Comparison of ENCODE assay signal across 26 mouse cellular contexts in the genomic region with DNA sequence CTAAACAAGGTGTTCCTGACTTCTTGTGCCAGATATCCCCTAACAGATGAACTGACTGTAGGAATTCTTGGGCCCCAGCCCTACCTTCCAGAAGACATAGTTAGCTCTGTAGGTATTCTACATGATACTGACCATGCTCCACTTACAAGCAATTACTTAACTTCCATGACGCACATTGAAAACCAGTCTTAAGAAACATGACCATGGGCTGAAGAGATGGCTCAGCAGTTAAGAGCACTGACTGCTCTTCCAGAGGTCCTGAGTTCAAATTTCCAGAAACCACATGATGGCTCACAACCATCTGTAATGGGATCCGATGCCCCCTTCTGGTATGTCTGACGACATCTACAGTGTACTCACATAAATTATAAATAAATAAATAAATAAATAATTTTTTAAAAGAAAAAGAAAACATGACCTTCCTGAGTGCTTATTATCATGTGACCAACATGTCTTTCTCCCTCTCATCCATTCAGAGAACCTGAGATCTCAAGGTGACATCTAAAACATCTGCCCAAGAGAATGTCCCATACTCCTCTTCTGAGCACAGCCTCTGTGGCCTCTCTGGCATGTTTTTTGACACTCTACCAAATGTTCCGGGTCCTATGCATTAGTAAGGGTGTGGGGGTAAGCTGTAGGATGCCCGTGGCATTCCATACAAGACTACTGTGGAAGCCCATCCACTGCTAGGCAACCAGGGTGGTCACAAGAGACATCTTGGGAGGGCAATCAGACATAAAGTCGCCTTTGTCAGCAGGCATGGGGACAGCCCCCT. TPM values are rescaled to one million over a fixed set of nuclear protein-coding genes. Genes with fewer than 3 reads are reported as not detected.
DNase-seq lines count a peak whose midpoint lies in the region; ATAC-seq lines count a peak whose summit lies in the region.
"Had no signal": no experiment of that assay in that cellular context is flagged by ENCODE, and none has a peak within 500 bp of the region (broad histone marks: within the 10 kb centered on the region; RNA-seq: fewer than 3 reads in every experiment).

No protein-coding gene starts in this region.

- H3K27me3 ChIP-seq in heart, embryonic 10.5 days (ENCODE audit: insufficient read depth, poor library complexity, severe bottlenecking): no peaks in the 10 kb centered on the region
- H3K27me3 ChIP-seq in midbrain, embryonic 11.5 days (ENCODE audit: control insufficient read depth, insufficient read depth, low read length): no peaks in the 10 kb centered on the region
- no peaks in the 10 kb centered on the region for H3K27me3 ChIP-seq in midbrain, embryonic 10.5 days (ENCODE audit: low read depth, poor library complexity, severe bottlenecking)
- H3K27me3 ChIP-seq: embryonic facial prominence, embryonic 12.5 days; embryonic facial prominence, embryonic 15.5 days; hindbrain, embryonic 12.5 days; hindbrain, embryonic 15.5 days had no signal

- peaks cover 29% of the 10 kb centered on the region for H3K4me1 ChIP-seq in heart, embryonic 10.5 days
- H3K4me1 ChIP-seq in midbrain, embryonic 11.5 days (ENCODE audit: control insufficient read depth, insufficient read depth, low read length): no peaks in the 10 kb centered on the region
- H3K4me1 ChIP-seq in midbrain, embryonic 10.5 days: peaks cover 14% of the 10 kb centered on the region
- H3K4me1 ChIP-seq: hindbrain, embryonic 15.5 days had no signal

- H3K9me3 ChIP-seq in heart, embryonic 10.5 days: no peaks in the 10 kb centered on the region
- H3K9me3 ChIP-seq in midbrain, embryonic 11.5 days (ENCODE audit: control insufficient read depth, low read length): no peaks in the 10 kb centered on the region
- no peaks in the 10 kb centered on the region for H3K9me3 ChIP-seq in midbrain, embryonic 10.5 days (replicated peaks)
- H3K9me3 ChIP-seq: embryonic facial prominence, embryonic 12.5 days; embryonic facial prominence, embryonic 15.5 days; hindbrain, embryonic 12.5 days; hindbrain, embryonic 15.5 days had no signal

- 88% methylated on average over 6 of the region's 6 CpGs for WGBS in heart, embryonic 10.5 days
- WGBS in midbrain, embryonic 11.5 days: 77% methylated on average over 6 of the region's 6 CpGs
- 82% methylated on average over 6 of the region's 6 CpGs for WGBS in midbrain, embryonic 10.5 days

- H3K27ac ChIP-seq in heart, embryonic 10.5 days: no peak overlapping the region
- no peak overlapping the region for H3K27ac ChIP-seq in midbrain, embryonic 11.5 days (ENCODE audit: low read depth, low read length)
- H3K27ac ChIP-seq in midbrain, embryonic 10.5 days (replicated peaks): no peak overlapping the region
- H3K27ac ChIP-seq: embryonic facial prominence, embryonic 12.5 days; embryonic facial prominence, embryonic 15.5 days; hindbrain, embryonic 12.5 days; hindbrain, embryonic 15.5 days had no signal

- no peak overlapping the region for H3K4me2 ChIP-seq in midbrain, embryonic 11.5 days
- H3K4me2 ChIP-seq: embryonic facial prominence, embryonic 12.5 days; embryonic facial prominence, embryonic 15.5 days; hindbrain, embryonic 12.5 days; hindbrain, embryonic 15.5 days had no signal

- ATAC-seq in midbrain, embryonic 11.5 days (ENCODE audit: low FRiP score): no peak
- ATAC-seq: CD4-positive, CD25-positive, alpha-beta regulatory T cell, adult 4 months; forebrain, embryonic 14.5 days; forebrain, postnatal 0 days; intestine, embryonic 16.5 days had no signal

- no peak overlapping the region for H3K4me3 ChIP-seq in heart, embryonic 10.5 days
- no peak overlapping the region for H3K4me3 ChIP-seq in midbrain, embryonic 11.5 days (ENCODE audit: low read depth, low read length)
- H3K4me3 ChIP-seq in midbrain, embryonic 10.5 days: no peak overlapping the region
- H3K4me3 ChIP-seq: embryonic facial prominence, embryonic 12.5 days; embryonic facial prominence, embryonic 15.5 days; hindbrain, embryonic 12.5 days; hindbrain, embryonic 15.5 days had no signal

- DNase-seq in cerebellum, postnatal 25 days: peak; percentile 5 to 10
- no peak for DNase-seq in cerebellum, postnatal 4 days (ENCODE audit: low spot score in 2 of 2)
- DNase-seq in heart, embryonic 10.5 days (ENCODE audit: low spot score): peak; percentile 52
- no peak for DNase-seq in heart, adult 8-10 months (ENCODE audit: low spot score)
- peak; percentile 69 for DNase-seq in midbrain, embryonic 11.5 days (ENCODE audit: low spot score, missing footprints)
- no peak for DNase-seq in midbrain, embryonic 10.5 days (ENCODE audit: low spot score)
- DNase-seq: adrenal gland, adult 2 months; adrenal gland, postnatal 14 days; cerebellum, postnatal 10 days; forebrain, postnatal 0 days; gastrocnemius, postnatal 36 days; kidney, adult 18-20 months had no signal

- H3K36me3 ChIP-seq in heart, embryonic 10.5 days: no peaks in the 10 kb centered on the region
- H3K36me3 ChIP-seq in midbrain, embryonic 11.5 days (ENCODE audit: control insufficient read depth, insufficient read depth, low read length): no peaks in the 10 kb centered on the region
- H3K36me3 ChIP-seq in midbrain, embryonic 10.5 days: no peaks in the 10 kb centered on the region
- H3K36me3 ChIP-seq: embryonic facial prominence, embryonic 12.5 days; embryonic facial prominence, embryonic 15.5 days; hindbrain, embryonic 12.5 days; hindbrain, embryonic 15.5 days had no signal

- no peak overlapping the region for H3K9ac ChIP-seq in midbrain, embryonic 11.5 days (ENCODE audit: low read length)
- H3K9ac ChIP-seq: embryonic facial prominence, embryonic 12.5 days; embryonic facial prominence, embryonic 15.5 days; forebrain, postnatal 0 days; hindbrain, embryonic 12.5 days; hindbrain, embryonic 15.5 days had no signal

RNA-seq across cellular contexts. Expression of a gene that starts 9.0 kb away (rescaled TPM):
- 1.7 and 2.0 TPM in 2 replicates for polyA plus RNA-seq in heart, embryonic 10.5 days (2016; fragmentation: Nextera tagmentation; extraction: Ambion mirVana)
- 1 to 10 TPM; 6.3 to 7.6 (median 7.4) TPM for total RNA-seq in heart, adult 8-10 months (2022)
- 1.0 and 1.1 TPM in 2 replicates for polyA plus RNA-seq in midbrain, embryonic 11.5 days (2014; fragmentation: Nextera tagmentation; extraction: Ambion mirVana)
- 0.72 and 0.91 TPM in 2 replicates for polyA plus RNA-seq in midbrain, embryonic 10.5 days (2016; fragmentation: Nextera tagmentation; extraction: Ambion mirVana)
- polyA plus RNA-seq: C2C12 had no signal

RNA-seq across cellular contexts. Expression of a gene that starts 58.2 kb away (rescaled TPM):
- 1.1 and 3.7 TPM in 2 replicates for polyA plus RNA-seq in heart, embryonic 10.5 days (2016; fragmentation: Nextera tagmentation; extraction: Ambion mirVana)
- total RNA-seq in heart, adult 8-10 months (2022): not detected
- not detected in 2 replicates for polyA plus RNA-seq in midbrain, embryonic 11.5 days (2014; fragmentation: Nextera tagmentation; extraction: Ambion mirVana)
- 0.09 TPM in 1 of 2 replicates, not detected in the other for polyA plus RNA-seq in midbrain, embryonic 10.5 days (2016; fragmentation: Nextera tagmentation; extraction: Ambion mirVana)
- total RNA-seq: adrenal gland, postnatal 14 days; common myeloid progenitor, adult 5-6 weeks; gastrocnemius, adult 8-10 months; gastrocnemius, postnatal 36 days; granulocyte monocyte progenitor cell, adult 5-6 weeks; heart, postnatal 25 days; hematopoietic stem cell, adult 5-6 weeks; MEL had no signal
- polyA plus RNA-seq: adrenal gland, adult 2 months; C2C12; CD4-positive, CD25-positive, alpha-beta regulatory T cell, adult 4 months had no signal

Comparison
In these comparisons a context has a peak if more than half of its experiments do, and no peak if none do; other contexts are left out.
1. DNase-seq: peak in cerebellum, postnatal 25 days (2 of 2), heart, embryonic 10.5 days (single experiment) and midbrain, embryonic 11.5 days (single experiment); none in cerebellum, postnatal 4 days (0 of 2), heart, adult 8-10 months (single experiment) and midbrain, embryonic 10.5 days (single experiment).